Mouse (Mus musculus): ENCODE data around the gene Themis3.

Themis3 gene

DNA sequence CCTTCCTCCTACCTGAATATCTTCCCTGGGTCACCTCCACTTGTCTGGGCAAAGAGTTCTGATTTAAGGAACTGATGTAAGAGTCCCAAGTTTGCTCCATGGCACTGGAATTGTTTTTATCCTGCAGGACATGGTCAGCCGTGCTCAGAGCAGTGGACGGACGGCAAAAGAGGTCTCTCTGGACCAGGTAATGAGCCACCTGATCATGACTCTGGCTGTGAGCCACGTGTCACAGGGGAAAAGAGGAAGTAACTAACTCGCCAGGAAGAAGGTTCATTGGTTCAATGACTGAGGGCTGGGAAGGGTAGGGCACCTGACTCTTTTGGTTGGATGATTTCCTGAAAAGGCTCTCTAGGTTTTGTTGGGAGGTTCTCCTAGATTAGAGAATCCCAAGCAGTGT is at the start of gene Themis3:
Gene Themis3, minus strand, starts transcription at position 187 of the 400 bp plus-strand sequence.
- no peak for DNase-seq (ENCODE audit: low spot score in 2 of 2)

DNA sequence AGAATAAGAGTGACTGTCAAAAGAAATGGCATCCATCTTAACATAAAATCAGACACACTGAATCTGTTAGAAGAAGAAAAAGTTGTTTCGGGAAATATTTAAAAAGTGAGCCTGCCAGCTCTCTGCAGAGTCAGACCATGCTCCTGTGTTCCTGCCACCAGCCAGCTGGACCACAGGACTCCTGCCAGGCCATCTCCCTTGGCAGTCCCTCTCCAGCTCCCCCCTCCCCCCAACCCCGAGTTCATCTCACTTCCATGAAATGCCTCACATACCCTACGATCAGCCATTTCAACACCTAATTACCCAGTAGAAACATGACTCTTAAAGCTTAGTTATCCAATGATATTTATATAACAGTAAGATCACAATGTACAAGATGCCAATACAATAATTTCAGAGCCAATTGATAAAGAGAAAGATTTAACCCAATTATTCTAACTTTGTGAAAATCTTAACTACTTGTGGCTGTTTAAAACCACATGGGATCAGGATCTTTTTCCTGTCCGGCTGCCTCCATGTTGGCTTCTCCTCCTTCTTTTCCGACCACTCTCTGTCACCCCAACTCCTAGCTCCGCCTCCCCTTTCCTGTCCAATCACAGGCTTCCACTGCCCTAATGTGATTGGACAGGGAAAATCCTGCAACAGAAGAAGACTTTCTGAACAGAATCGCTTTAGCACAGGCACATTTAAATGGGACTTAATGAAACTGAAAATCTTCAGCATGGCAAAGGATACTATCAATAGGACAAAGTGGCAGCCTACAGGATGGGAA is 43.7 kb upstream of the Themis3 start:
- DNase-seq (ENCODE audit: low spot score in 2 of 2) = no peak

DNA sequence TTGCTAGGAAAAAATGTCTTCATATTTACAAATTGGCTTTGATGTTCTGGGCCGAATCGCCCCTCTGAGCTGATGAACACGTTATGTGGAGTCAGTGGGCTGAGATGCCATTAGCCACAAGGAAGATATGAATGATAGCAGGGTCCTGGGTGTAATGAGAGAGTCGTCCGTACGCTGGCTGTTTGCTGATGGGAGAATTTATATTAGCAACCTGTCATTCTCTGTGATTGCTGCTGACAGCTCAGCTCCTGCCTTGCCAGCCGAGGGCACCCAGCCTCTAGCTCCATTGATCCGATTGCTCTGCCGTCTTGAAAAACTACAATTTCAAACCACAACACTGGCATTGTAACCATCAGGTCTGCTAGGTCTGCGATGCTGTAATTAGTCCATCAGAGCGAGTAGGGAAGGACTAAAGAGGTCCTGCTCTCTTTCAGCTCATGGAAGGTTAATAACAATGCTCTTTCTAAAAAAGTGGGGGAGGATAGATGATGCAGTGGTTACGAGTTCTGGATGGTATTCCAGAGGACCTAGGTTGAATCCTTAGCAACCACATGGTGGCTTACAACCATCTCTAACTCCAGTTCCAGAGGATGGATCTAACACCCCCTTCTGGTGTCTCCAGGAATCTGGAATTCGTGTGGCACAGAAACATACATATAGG is 25.7 kb upstream of the Themis3 start:
- no peak for DNase-seq (ENCODE audit: low spot score in 2 of 2)

DNA sequence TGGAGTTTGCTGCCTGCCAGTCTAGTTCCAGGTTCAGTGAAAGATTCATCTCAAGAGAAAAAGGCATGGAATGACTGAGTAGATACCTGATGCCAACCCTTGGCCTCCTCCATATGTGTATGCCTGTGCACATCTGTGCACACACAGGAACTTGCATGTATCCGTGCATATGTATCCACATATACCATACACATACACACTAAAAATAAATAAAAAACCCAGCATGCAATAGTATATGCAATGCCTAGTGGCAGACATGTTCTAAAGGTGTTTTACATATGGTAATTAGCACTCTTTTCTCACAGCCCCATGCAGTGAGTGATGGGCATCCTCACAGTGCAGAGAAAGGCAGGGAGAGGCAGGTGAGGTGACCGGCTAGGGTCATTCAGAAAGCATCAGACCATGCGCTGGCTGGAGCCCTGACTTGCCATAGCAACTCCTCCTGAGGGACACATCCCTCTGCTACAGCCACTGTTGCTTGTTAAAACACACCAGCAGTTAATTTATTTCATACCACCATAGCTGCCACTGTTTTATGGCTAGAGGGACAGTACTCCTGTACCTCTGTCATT is 24.9 kb upstream of the Themis3 start:
- DNase-seq (ENCODE audit: low spot score in 2 of 2) = no peak

DNA sequence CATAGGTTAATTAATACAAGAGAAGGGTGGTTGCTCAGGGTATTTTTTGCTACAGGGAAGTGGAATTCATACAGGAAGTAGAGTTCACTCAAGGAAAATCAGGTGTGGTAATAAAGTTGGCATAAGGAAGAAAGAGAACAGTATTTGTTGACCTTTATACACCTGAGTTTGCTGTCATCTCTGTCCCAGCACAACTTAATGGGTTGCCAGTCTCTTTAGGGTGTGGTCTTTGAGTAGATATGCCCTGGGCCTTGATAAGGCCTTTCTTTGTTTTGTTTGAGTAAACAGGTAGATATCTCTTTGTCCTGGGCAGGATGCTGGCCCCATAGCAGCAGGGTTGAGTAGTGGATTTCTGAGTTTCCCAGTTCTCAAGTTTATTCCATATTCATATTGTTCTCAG is 15.6 kb upstream of the Themis3 start:
- no peak for DNase-seq (ENCODE audit: low spot score in 2 of 2)

DNA sequence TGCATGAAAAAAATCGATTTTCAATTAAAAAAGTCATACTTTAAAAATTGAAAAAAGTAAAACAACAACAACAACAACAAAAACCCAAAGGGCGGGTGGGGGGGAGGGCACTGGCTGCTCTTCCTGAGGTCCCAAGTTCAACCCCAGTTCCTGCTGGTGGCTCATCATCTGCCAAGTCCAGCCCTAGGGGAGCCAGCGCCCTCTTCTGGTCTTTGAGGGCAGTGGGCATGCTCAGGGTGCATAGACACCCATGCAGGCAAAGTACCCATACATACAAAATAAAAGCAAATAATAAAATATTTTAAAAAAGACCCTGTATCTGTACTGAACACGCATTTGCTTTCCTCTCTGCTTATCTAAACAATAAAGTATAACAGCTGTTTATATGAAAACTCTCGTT is 10.5 kb upstream of the Themis3 start:
- DNase-seq (ENCODE audit: low spot score in 2 of 2) = no peak

DNA sequence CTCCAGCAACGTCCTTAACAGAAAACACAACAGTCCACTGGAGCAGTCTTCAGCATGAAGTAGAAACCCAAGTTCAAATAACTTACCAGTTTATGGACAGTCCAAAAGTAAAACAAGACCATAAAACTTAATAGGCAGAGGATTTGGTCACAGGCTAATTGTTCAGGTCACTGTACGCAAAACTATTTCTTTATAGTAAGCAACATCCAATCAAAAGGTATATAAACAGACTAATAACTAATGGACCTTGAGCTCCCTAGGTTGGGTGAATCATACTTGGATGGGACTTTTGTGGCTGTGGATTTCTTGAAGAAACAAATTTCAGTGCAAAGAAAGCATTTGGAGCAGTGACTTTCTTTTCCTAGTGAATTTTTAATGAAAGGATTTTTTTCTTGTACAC is 6.8 kb upstream of the Themis3 start:
- DNase-seq (ENCODE audit: low spot score in 2 of 2) = no peak

DNA sequence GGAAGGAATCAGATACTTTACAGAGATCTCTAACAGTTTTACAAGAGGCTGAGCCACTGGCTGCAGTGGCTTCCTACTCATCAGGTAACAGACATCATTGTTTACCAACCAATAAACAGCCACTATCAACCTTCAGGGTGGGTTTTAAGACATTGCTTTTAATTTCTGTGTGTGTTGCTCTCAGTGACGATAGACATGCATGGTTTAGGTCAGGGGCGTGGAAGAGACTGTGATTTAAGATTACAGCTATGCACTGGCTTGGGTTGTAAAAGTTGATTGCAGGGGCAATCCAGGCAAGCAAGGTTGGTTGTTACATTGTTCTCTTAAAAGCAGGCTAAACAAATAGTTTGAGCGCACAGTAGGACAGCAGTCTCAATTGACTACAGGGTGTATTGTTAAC is 1.4 kb upstream of the Themis3 start:
- DNase-seq (ENCODE audit: low spot score in 2 of 2) = no peak

DNA sequence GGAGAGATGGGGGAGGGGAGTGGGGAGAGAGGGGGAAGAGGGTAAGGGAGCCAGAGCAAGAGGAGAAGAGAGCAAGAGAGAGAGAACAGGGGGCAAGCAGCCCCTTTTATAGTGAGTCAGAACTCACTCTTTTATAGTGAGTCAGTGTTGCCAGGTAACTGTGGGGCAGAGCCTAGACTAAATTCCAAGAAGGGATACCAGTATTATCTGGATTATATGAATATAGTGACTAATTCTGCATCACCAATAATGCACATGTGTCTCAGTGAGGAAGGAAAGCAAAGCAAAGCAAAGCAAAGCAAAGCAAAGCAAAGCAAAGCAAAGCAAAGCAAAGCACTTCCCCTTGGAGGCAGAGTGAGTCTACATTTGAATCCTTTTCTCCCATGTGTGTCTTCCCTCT is 835 bp upstream of the Themis3 start:
- DNase-seq (ENCODE audit: low spot score in 2 of 2) = no peak

DNA sequence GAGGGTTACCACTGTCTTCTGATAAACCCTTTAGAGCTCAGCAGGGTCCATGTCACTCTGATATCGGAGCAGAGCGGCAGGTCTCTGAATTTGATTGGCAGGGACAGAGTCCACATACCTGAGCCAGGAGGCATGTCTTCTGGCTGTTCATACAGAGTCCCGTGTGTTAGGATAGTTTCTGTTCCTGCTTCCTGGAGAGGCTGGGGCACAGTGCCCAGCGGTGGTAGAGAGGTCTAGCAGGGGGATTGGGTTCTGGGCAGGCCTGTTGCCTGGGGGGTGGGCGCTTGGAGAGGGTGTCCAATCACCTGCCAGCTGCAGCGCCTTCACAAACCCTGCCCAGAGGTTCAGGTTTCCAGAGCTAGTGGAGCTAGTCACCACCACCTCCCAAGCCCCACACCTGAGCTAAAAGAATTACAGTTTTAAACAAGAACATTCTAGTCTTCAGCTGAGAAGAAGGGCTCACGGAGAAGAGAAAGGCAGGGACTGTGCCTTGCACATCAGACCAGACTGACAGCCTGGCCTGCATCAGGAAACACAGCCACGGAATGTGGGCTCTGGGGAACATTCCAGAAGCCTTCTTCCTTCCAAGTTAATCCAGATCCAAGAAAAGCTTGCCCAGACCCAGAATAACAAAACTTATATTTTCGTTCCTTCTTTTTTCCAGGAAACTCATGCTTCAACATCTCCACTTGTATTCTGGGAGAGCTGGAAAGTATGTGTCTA is 3.9 kb downstream of the Themis3 start:
- DNase-seq (ENCODE audit: low spot score in 2 of 2) = no peak

DNA sequence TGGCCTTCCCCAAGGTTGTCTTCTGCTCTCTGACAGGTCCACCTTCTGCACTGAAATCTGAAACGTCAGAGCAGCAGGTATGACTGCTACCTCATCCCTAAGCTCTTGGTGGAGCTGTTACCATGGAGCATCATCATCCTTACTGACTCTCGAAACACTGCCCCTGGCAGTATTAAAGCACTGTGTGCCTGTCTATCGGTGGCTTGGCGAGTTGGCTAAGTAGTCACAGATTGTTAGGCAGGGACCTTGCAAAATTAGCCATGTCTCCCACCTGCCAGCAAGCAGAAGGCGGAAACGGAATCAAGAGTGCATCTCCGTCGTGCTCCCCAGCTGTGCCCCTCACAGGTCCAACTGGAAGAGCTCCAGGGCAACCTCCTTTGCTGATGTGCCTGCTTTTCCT is 4.6 kb downstream of the Themis3 start:
- DNase-seq (ENCODE audit: low spot score in 2 of 2) = no peak

DNA sequence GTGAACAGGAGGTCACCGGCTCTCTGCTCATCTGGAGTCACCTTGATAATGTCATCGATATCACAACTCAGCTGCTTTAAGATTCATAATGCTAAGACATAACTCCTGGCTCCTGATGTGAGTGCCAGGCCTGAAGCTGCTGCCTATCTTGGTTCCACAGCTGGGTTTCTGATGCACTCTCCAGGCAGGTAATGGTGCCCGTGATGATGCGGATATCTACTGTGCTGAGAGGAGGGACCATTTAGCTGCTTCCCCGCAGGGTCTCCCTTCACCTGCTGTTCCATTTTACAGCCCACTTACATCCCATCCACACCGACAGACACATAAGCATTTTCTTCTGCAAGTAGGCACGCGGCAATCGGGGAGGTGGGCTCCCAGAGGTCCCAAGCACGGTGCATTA is 7.7 kb downstream of the Themis3 start:
- DNase-seq (ENCODE audit: low spot score in 2 of 2) = no peak

DNA sequence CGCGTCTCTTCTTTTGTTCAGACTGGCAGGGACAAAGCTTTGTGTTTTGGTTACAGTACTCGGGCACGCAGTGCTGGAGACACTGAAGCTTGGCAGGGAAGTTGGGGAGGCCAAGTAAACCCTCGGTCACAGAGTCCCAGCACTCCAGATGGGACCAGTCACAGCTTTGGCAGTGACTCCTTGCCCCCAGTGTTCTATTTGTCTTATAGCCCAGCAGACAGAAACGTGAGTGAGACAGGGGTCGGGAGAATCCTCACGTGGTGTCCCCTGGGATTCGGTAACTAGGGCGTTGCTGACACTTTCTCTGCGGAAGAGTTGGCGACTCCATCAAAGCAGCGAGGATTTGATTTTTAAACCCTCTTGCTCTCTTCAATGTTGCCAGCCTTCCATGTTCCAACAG is 8.3 kb downstream of the Themis3 start:
- DNase-seq (ENCODE audit: low spot score in 2 of 2) = no peak

DNA sequence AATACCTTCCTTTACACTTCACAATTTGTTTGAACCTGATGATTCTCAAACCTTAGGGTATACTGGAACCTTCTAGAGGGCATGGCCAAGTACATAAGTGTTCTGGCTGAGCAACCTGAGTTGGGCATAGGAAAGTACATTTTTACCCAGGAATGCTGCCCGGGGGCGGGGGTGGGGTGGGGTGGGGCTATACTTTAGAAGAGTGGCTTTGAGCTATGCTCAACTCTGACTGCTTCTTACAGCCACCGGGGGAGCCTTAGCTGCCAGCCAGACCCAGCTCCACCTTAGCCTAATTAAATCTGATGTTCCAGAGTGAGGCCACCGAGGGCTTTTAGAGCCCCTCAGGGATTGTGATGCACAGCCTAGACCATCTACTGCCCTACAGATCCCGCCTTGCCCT is 13.4 kb downstream of the Themis3 start:
- no peak for DNase-seq (ENCODE audit: low spot score in 2 of 2)

DNA sequence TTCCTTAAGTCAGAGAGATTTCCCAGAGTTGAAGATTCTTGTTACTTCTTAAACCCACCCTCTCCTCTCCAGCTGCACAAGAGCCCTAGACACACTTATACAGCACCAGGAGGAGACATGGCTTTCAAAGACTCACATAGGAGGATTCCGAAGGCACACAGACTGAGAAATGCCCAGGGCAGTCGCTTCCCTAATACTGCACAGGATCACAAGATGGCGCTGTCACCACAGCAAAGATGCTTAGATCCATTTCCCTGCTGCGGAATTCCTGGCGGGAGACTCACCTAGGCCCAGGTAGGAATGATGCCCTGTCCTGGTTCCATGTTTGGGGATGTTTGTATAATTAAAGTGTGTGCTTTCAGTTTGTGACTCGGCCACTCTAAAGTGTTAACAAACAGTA is 16.4 kb downstream of the Themis3 start:
- peak in 1 of 2 experiments; percentile 33 for DNase-seq (ENCODE audit: low spot score in 2 of 2)

DNA sequence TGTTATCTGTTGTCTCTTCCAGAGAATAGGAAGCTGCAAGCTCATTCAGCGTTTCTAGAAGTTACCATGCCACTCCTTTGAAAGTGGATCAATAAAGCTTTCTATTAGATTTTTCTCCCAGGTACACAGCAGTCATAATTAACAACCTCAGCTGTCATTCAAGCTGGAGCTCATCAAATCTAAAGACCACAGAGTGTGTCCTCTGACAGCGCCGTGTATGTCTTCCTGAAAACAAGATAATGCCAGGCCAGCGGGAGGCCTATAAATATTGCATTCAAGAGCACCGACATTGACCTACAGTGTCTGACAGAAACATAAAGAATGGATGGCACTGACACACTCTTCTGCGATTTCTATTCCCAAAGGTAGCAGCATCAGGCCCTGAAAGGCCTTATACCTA is 16.9 kb downstream of the Themis3 start:
- no peak for DNase-seq (ENCODE audit: low spot score in 2 of 2)

DNA sequence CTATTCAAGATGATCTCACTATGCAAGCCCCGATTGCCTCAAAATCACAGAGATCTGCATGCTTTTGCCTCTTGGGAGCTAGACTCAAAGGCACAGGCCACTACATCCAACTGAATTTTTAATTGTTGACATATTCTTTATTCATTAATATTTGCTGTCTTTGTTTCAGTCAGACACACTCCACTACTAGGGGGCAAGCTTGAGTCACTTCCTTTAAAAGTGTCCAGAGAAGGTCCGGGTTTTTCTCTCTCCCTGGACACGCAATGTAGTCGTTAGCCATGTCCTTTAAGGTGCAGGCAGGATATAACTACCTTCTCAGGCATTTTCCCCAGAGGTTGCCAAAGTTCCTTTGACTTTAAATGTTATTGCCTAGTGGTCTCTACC is 21.8 kb downstream of the Themis3 start:
- DNase-seq (ENCODE audit: low spot score in 2 of 2) = no peak

DNA sequence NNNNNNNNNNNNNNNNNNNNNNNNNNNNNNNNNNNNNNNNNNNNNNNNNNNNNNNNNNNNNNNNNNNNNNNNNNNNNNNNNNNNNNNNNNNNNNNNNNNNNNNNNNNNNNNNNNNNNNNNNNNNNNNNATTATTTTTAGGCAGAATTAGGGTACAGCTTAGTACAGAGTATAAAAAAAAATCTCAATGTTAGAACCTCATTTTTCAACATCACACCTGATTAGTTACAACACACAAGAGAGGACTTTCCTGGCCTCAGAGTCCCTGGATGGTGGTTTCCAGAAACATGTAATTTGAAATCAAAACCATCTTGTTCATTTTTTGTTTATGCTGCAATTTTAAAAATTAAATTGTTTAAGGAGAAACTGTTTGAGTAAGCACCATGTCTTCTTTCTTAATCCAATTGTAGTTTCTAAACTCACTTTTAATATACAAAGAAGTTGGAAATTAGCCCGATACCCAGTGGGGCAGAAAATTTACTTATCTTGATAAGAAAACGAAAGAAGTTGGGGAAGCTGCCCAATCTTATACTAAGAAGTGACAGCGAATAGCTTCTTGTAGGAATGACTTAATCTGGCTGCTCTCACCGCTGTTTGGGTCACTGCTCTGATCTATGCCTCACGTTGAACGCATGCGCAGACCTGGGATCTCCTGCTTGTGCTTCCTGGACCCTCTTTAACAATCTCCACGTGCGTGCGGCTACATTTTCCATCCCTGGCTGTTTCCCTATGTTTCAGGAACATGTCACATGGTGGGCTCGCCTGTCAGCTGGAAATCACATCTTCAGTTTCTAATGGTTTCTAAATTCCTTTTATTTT is 22.4 kb downstream of the Themis3 start:
- DNase-seq (ENCODE audit: low spot score in 2 of 2) = no peak

DNA sequence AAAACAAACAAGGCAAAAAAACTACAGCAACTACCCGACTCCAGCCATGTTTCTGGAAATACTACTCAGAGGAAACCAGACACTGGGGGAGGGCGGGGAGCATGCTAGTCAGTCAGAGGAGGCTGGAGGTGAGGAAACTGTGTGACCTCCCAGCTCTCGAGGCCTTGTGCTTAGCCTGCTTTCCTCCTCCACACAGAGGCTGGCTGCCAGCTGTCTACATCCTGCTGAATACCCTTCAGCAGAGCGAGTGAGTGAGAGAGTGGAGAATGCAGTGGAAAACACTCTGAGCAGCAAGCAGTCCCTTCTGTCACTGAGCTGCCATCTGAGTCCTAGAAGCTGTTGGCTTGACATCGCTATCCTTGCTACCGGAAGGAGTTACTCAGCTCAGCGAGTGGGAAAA is 30.2 kb downstream of the Themis3 start:
- no peak for DNase-seq (ENCODE audit: low spot score in 2 of 2)

DNA sequence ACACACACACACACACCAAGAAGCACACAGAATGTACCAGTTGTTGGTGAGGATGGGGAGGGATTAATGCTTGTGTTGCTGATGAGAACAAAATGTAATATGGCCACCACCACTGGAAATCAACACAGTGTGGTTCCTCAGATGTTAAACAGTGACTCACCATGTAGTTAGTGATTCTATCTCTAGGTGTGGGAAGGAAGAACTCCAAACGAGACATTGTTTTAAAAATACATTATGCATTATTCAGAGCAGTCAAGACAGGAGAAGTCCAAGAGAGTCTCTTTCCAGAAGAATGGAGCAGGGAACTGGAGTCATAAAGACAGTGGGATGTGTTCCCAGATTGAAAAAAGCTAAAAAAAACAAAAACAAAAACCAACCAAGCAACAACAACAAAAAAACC is 30.9 kb downstream of the Themis3 start:
- DNase-seq (ENCODE audit: low spot score in 2 of 2) = no peak

DNA sequence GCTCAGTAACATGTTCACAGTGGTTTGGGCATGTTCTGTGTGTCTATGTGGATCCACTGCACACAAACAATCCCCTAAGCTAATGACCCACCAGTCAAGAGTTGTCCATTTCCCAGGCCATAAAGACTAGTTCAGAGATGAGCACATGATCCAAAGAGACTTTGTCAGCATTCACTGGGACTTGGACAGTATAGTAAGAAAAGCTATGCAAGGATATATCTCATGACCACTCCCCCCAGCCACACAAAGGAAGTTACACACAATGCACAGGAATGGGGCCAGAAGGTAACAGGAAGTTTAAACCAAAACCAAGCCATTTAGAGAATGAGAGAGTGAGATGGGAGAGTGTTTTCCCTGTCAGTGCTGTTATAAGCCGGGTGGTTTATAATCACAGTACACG is 33.0 kb downstream of the Themis3 start:
- no peak for DNase-seq (ENCODE audit: low spot score in 2 of 2)

Data from urinary bladder, postnatal 36 days (tissue).